Comparison of ENCODE assay signal across 1 mouse cellular context in genomic region chr9:115313830-115314229, GRCm38 (mm10).
TF ChIP-seq lines count a peak whose summit lies in the region.

No protein-coding gene starts in this region.

TF ChIP-seq in CH12.LX, 34 proteins besides CTCF, POLR2A, EP300 and RAD21 (continued from another document):
- no peak for TF ChIP-seq CHD1 (IDR thresholded peaks at IDR 0.05; ENCODE audit: low read depth, low read length)
- TF ChIP-seq JUND (conservative IDR thresholded peaks at IDR 0.05; ENCODE audit: low read depth, low read length), result peak; percentile 66
- TF ChIP-seq ZNF384 (IDR thresholded peaks at IDR 0.05; ENCODE audit: low read depth, low read length), result no peak
- no peak for TF ChIP-seq TCF12 (IDR thresholded peaks at IDR 0.05; ENCODE audit: low read depth, low read length)
- peak; percentile 29; the same call in 1 of the 2 replicates for TF ChIP-seq ELF1 (IDR thresholded peaks at IDR 0.05; ENCODE audit: low read depth, low read length)
- no peak for TF ChIP-seq MYC (IDR thresholded peaks at IDR 0.05; ENCODE audit: low read depth, low read length)
- peak; percentile 71 for TF ChIP-seq IRF4 (IDR thresholded peaks at IDR 0.05; ENCODE audit: low read depth, low read length)
- TF ChIP-seq HCFC1 (IDR thresholded peaks at IDR 0.05; ENCODE audit: low read depth, low read length), result no peak
TF ChIP-seq in CH12.LX: peak in this region for 5.
